Mouse (Mus musculus): ENCODE measurements around the gene Dab1. TPM values are rescaled to one million over a fixed set of nuclear protein-coding genes. Genes with fewer than 3 reads are reported as not detected.

Dab1 gene
- total RNA-seq, 2 experiments from 2014 or later, result 0.16 TPM; not detected in 1

DNA sequence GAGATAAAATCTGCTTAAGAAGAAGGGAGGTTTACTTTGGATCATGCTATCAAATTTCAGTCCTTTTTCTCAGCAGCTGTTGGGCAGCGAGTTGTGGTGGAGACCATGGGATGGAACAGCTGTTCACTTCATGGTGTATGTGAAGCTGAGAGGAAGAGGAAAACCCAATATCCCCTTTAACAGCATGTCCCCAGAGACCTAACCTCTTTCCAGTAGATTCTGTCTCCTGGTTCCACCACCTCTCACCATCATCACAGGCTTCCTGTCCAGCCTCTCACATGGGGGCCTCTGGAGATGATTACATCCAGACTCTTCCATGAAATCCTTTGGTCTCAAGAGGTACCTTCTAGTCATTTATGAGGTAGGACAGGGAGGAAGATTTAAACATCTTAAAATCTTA, 755.0 kb downstream of the Dab1 start:
- no peak for DNase-seq

DNA sequence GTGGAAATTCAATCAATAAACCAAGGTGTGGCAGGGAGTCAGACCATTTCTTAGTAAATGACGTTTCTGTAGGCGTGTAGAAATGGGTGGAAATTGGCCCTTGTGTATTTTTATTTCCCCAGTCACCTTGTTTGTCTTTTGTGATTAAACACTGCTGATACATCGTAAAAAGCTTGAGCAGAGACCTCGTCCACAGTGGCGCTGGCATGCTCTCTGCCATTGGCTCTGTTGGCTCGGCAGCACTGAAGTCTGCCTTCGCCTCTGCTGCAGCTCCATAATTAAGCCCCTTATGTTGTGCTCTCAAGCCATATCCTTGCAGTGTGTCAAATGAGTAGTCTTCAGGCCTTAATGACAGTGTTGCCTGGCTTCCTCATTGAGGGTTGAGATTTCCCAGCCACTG, 765.5 kb downstream of the Dab1 start:
- DNase-seq, result no peak

DNA sequence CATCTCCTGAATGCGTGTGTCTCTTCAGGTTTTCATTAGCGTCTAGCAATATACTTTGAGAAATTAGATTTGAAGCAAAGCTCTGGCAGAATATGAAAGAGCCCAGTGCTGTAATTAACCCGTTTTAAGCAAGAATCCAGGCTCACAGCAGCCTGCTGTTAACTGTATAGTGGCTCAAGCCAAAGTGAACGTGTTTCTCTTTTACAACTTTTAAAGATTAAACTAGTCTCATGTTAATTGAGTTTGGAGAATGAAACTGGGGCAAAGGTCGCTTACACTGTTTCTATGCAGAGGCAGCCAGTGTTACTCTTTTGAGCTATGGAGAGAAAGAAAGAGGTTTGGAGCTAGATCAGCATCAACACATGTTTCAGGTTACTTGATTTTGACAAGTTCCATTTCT, 766.1 kb downstream of the Dab1 start:
- DNase-seq, result no peak

DNA sequence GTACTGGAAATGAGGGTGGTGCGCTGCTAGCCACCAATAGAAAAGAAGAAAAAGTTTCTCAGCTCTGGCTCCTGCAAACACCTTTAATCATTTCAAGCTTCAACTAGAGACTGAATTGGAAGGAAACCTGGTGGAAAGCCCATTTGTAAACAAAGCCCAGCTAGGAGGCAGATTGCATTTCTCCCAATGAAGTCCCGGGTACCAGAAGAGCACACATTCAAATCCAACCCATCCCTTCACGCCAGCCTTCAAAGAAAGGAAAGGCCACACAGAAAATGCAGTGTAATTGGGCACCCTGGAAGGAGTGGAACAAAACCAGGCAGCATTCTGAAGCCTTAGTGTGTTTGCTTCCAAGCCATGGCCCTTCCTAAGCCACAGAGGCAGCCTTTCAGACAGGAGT, 776.4 kb downstream of the Dab1 start:
- no peak for DNase-seq

DNA sequence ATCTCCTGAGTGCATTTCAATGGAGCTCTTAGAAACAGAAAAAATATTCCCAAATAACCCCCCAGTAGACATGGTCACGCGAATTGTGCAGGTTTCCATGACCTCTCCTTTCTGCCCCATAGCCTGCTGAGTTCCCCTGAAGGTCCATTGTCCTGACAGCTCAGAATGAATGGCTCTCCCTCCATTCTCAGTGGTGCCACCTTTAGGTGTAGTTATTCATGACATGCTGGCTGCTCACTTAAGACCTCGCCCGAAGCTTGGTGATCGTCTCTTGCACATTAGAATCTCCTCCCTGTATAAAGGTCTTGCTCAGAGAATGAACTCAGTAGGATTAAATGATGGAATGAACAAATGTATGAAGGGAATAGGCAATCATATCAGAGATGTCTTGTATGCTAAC, 776.9 kb downstream of the Dab1 start:
- no peak for DNase-seq

DNA sequence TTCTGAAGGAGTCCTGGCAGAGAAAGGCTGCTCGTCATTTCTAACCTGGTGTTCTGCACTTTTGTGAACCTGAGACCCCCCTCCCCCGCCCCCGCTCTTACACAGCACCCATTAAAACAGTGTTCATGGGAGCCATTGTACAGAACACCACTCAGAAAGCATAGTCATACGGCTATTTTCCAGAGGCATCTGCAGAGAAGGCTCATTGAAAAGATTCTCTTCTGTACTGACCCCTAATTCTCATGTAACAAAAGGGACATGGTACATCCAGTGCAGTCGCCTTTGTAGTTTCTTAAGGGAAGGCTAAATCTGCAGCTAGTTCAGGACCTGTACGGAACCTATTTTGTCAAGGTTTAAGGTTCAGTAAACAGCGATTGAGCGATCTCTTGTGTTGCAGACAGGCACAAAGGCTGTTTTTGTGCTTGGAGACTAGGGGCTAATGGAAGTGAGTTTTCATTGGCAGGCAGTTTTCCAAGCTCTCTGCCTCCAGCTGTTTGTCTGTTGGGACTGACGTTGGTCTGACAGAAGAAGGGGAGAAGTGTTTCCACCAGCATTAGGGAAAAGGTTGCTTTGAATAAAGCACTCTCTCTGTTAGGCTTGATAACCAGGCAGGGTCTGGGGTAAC, 780.1 kb downstream of the Dab1 start:
- no peak for DNase-seq

DNA sequence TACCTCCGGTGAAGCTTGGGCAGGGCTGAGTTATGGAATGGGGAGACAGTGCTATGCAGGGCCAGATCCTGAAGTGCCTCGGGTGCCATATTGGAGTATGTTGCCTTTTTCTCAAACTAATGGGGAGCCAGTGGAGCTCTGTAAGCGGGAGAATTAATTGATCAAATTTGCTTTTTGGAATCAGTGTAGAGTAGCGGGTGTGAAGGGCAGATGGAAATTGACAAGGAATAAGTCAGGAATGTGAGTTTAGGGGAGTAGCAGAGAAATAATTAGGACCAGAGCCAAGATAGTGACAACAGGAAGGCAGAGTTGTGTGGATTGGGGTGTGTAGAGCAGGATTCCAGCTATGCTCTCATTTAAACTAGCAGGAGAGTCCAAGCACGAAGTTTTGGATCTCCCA, 784.9 kb downstream of the Dab1 start:
- no peak for DNase-seq

DNA sequence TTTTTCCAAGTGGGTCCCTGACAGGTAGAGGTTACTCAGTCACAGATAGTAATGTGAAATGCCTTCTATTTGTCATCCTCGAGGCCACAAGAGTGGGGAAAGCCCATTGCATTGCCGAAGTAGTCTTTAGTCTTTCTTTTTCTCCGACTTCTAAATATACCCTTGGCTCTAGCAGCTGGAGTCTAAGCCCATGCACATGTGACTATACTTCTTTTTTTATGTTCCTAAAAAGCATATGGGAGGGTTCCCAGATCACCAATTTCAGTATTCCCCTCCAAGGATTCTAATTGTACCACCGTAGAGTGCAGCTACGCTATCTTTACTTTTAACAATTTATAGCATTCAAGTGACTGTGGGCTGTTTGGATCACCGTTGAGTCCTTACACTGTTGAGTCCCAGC, 791.8 kb downstream of the Dab1 start:
- no peak for DNase-seq

DNA sequence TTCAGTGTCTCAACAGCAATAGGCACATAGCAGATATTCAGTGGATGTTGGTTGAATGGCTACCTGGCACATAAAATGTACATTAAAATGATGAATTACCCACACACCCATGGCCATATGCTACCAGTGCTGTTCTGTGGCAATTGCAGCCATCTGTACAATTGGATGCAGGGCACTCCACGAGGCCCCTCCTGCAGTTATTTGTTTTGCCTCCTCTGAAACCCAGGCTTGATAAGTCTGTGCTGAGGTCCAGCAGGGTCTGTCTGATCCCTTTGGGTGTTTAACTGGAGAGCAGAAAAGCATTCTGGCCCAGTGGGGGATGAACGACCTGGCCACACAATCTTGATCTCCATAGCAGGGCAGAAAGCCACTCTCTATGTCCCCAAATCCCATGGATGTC, 796.3 kb downstream of the Dab1 start:
- no peak for DNase-seq

DNA sequence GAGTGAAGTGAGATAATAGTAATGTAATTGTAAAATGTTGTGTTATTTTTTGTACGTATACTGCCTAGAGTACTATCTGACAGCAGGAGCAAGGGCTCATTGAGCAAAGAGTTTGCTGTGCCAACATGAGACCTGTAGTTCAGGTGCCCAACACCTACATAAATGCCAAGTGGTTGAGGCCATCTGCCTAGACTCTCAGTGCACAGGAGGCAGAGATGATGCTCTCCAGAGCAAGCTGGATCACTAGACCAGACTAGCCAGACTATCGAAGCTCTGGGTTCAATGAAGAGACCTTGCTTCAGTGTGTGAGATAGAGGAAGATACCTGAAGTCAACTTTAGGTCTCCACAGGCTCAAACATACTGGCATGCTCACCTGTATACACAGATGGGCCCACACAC, 799.2 kb downstream of the Dab1 start:
- DNase-seq, result no peak

DNA sequence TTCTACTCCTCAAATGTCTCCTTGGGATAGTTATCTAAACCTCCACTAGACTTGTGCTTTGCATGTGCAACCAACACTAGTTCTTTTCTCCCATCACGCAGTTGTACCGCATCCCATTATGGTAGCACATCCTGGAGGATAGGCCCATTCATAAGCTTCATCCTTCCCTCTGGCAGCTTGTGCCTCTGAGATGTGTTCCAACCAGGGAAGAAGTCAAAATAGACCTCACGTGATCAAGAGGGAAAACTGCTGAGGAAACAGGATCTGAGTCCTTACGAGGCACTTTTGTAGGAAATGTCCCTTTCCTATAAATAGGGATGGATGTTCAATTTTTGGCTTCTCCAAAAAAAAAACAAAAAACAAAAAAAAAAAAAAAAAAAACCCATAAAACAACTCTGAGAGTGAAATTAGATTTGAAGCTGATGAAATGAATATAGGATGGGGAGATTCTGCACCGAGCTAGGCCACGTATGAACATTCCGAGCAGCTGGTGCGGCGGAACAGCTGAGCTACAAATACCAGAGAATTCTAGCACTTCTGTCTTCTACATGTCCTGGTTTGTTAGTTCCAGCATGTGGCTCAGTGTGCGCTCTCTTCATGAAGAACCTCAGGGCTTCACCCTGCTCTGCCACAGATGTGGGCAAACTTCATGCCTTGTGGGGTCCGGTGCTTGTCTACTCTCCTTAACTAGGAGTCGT, 802.0 kb downstream of the Dab1 start:
- no peak for DNase-seq

DNA sequence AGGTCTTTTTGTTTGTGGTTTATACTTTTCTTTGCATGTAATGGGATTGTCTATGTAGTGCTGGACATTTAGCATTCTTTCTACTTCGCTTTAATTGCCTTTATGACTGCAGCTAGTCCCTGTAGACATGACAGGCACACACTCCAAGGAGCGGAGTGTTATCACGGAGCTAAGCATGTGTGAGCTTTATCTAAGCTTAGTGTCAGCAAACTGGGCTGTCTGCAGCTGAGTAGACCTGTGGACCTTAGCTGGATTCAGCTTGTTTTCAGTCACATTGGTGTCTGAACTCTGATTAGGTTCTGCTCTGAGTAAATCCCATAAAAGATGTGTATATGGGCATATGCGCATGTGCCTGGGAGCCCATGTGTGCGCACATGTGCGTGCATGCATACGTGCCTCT, 810.0 kb downstream of the Dab1 start:
- DNase-seq, result no peak

DNA sequence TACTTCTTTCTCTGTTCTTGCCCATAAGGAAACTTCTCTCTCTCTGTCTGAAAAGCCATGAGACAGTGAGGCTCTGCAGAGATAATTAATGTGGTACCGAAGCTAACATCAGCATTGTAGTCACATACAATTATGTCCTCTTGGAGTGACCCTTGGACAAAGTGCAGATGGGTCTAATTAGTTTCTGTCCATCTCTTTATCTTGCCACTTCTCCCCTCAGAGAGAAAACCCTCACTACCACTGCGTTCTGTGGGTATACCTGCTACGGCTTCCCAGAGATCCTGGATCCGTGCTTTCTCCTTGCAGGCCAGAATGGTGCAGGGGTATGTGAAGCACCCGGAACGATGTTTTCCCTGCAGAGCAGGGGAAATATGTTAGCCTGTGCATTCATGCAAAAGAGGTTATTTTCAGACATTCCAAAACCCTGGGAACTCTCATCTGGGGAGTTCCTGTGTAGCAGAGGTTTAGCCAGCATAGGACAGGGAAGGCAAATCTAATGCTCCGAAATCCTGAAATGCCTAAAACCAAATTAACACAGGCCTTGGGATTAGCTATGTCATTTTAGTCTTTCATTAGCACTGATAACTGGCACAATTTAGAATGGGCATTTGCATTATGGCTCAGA, 812.2 kb downstream of the Dab1 start:
- no peak for DNase-seq

DNA sequence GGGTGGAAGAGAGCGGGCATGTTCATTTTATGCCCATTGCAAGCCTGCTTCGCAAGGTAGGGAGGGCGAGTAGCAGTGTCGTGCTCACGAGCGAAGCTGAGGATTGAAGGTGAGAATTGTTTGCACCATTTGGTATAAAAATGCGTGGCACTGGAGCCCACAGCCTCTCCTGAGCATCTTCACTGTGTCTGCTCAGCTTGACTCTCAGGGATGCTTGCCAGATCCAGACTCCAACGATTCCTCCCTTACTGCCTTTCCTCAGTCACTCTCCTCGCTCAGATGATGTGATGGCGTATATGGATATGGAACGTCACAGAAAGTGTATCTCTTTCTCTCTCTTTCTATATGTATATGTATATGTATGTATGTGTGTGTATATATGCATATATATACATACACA, 813.0 kb downstream of the Dab1 start:
- no peak for DNase-seq

DNA sequence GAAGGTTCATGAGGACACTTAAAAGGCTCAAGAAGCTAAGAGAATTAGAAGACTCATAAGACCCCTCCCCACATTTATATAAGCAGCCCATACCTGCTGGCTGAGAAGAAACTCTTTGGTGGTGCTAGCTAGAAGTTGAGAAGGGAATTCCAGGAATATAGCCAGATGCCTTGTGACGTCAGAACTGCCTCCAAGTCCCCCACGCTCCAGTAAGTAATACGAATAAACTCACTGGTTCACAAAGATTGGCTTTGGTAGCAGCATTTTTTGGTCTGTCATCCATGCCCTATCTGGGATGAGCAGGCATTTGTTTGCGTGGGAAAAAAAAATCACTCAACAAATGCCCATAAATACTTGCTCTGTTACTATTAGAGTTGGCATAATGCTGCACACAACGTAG, 816.6 kb downstream of the Dab1 start:
- DNase-seq, result no peak

DNA sequence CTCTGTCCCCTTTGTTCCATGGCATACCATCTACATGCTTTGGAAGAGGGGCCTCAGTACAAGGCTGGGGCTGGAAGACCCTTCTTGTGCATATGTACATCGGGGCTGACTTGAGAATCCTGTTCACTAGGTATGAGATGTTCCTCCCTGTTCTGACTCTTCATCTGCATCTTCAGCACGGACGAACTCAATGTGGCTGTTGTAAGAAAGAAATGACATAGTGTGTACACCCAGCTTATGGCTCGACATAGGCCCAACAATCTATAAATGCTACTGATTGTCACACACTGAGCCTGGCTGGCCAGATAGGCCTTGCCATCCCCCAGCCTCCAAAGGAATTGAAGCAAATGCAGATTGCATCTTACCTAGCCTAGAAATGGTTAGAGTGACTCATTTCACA, 817.3 kb downstream of the Dab1 start:
- no peak for DNase-seq

DNA sequence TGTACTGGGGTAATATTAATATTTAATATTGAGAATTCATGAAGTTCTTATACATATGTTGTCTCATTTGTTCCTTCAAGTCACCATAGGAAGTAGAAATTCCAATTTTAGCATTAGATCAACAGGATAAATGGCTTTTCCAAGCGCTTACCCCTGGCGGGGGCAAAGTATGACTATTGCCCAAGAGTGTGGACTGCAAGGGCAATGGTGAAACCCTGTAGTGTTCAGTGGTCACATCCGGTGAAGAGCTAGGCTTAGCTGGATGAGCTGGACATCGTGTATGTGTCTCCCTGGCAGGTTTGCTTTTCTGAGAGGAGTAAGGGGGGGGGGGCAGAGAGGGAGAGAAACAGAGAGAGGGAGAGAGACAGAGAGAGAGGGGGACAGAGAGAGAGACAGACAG, 819.6 kb downstream of the Dab1 start:
- DNase-seq, result no peak

DNA sequence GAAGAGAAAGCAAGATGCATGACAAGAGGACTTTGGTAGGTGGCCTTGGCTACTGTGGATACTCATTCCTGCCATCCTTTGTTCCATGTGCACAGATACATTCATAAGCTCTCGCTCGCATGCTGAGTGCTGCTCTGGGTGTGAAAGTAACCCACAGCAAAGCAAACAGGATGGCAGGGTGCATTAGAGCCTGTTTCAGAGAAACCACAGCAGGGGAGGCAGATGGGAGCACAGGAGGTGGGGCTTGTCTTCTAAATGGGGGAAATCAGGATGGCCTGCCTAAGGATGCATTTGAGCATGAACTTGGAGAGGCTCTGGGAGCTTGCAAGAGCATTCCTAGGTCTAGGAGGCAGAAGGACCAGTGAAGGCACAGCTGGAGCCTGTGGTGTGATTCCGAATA, 820.5 kb downstream of the Dab1 start:
- no peak for DNase-seq

DNA sequence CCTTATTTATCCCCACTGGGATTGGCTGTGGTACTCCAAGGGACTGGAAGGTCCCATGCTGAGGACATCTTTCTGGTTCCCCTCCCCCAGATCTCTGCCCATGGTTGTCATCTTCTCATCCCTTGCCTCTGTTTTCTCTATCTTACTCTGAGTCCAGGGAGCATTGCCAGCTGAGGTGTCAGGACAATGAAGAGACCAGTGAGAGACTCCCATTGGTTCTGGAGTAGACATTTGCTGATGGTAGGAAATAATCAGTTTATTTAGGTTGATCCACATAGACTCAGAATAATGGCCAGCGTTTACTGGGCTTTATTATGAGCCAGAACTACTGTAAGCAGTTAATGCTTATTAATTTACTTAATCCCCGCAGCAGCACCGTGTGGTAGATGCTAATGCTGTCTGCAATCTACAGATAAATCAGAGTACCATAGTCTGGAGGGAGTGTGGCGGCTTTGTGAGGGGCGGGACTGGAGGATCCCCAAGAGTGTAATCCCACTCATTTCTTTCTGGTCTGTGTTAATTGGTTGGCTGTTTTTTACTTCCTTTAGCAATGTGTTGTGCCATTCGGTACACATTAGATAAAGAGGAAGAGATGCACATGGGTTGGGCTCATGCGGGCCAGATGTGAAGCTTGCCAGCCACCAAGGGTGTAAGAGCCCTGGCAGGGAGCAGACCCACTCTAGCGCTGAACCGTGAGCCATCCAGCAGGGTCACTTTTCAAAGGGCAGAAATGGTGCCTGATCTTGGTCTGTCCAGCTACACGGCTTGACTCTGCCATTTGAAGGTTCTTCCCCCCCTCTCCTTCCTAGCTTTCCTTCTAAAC, 824.0 kb downstream of the Dab1 start:
- no peak for DNase-seq

DNA sequence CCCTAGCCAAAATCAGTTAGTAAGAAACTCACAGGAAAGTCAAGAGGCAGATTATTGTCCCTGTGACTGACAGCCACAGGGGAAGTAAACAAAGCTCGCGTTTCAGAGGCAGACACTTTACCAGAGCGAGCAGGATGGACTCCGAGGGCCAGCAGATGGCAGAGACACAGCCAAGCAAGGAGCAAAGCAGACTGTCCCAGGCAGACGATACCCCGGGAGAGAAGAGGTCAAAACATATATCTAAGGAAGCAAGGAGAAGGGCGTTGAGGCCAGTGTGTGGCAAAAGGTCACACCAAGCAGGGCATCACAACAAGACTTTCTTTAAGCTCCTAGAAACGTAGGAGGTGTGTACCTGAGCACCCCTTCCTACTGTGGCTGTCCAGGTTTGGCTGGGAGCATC, 824.6 kb downstream of the Dab1 start:
- DNase-seq, result no peak

DNA sequence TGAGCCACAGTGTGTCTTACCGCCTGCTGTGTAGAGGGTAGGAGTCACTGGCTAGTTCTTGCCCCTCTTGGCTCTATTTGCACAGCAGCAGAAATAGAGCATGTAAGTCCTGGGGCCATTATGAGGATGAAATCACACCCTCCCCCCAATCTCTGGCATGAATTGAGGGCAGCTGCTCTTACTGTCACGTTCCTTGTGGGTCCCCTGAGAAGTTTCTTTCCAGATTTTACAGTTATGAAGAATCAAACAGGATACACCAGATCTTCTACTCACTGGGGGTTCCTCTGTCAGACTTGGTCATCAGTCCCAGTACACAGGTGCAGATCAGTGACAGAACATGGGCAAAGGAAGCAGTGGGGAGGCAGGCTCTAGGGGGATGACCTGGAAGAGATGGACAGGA, 825.8 kb downstream of the Dab1 start:
- no peak for DNase-seq

DNA sequence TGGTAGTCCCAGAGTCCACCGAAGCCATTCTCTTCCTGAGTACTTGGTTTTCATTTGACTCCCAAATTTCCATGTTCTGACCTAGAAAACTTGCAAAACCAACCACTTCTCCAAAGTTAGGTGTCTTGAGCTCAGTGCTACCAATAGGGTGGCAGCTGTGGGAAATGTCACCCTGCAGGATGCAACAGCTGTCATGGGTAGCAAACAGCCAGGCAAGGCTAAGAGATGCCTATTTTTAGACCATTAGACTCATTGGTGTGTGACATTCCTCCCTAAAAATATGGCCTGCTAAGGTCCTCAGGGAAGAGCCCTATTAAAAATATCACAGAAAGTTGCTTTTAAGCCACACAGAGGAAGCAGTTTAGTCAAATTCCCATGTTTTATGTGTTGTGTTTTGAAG, 829.0 kb downstream of the Dab1 start:
- no peak for DNase-seq

DNA sequence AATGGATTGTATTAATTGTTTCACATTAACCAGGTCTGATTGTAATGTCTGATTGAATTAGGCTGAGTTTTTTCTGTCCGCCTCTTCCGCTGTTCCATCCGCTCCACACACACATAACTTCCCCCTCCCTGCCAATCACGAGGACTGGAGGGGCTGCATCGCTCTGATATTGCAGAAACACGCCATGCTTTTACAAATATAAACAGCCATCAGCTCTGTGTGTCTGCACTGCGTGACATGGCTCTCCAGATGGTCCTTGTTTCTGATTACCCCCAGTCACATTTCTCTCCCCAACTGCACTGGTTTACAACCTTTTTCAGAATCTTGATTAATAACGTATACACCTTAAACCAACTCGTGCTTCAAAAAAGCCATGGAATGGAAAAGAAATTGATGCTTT, 831.5 kb downstream of the Dab1 start:
- no peak for DNase-seq

Measured in gastrocnemius, postnatal 25 days (tissue).